Mouse (Mus musculus) left cerebral cortex, adult 9 months (tissue): ENCODE results near the gene Atp5j.

ENCODE experiments used
- DNase-seq, 2 experiments: peaks; one replicate each; pipeline ENCODE4 v3.0.0; 2022; ENCODE audit warnings: low spot score in 2 of 2

Gene Atp5j

DNA sequence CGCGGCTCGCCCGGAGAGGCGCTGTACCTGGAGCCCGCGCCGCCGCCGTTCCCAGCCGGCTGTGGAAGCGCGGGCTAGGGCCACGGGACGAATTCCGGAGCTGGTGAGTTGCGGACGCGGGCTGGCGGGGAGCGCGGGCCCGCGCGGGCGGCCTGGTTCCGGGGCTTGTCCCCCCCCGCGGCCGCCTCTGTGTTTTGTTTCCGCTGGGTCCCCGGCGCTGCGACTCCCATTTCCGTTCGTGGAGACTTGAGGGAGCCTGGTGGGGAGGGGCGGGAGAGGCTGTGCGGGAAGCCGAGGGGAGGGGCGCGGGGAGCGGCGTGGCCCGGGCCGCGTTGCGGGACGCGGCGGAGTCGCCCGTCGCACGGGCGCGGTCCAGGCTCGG lies at the start of gene Atp5j:
Gene Atp5j (minus strand): TSS at position 185 of the 382 bp plus-strand sequence.
- peak; percentile 35 to 85 for DNase-seq

DNA sequence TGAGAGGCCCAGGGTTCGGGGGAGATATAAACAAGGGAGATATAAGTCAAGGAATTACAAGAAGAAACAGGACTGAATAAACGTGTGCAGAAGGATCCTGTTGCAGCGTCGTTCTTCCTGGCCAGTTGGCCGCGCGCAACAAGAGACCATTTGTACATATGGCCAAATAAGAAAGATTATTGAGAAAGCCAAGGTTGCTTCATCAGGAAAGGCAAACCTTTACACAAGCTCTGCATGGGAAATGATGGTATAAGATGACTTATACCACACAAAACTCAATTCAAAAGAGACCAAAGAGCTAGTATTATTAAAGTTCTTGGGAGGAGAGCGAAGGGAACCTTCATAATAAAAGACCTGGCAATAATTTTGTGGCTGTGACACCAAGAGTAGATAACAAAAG lies 49.1 kb upstream of the Atp5j start:
- no peak for DNase-seq

DNA sequence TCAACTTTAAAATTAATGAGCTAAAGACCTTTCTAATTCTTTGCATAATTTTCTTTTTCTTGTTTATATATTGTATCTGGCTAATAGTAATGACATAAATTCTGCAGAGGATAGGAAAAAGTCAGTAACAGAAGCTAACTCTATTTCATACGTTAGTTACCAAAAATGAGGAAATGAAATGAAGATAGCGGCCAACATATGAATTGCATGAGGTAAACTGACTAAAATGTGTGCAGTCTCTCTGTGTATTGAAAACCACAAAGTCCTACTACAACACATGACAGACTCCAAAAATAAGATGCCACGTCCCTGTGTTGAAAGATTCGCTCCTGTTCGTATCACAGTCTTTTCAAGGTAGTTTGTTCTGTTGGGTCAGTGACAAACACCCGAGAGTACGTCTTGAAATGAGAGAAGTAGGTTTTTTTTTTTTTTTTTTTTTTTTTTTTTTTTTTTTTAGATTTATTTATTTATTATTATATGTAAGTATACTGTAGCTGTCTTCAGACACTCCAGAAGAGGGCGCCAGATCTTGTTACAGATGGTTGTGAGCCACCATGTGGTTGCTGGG lies 46.4 kb upstream of the Atp5j start:
- no peak for DNase-seq

DNA sequence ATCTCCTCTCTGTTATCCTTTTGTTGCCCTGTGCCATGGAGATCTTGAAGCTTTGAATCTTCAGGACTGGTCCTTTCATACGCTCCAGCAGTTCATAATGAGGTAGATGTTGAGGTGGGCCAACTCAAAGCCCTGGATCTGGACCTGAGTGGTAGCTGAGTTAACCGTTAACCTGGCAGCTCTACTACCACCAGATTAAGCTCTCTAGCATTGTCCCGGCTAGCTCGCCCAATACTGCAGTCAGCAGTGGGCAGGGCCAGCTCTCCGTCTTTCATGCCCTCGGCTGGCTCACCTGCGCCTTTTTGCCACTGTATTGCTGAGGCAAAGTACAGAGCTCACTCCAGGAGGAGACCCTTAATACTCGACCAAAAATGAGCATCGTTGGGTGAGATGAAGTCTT lies 45.7 kb upstream of the Atp5j start:
- DNase-seq = no peak

DNA sequence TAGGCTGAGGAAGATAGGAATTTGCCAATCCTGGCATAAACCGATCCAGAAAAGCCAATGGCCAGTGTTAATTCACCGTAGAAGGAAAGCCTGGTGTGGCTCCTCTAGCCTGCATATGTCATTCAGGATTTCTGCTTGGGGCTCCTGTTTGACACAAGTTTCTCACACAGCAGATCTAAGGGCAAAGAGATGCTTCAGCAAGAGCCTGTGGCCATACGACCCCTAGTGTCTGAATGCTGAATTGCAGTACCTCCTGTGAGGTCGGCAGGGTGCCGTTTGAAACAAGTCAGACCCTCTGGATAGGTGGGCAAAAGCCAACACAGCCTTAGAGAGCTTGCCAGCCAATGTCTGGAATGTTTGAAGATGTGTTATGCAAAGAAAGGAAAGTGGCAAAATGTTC lies 43.7 kb upstream of the Atp5j start:
- DNase-seq = peak; percentile 19 to 70

DNA sequence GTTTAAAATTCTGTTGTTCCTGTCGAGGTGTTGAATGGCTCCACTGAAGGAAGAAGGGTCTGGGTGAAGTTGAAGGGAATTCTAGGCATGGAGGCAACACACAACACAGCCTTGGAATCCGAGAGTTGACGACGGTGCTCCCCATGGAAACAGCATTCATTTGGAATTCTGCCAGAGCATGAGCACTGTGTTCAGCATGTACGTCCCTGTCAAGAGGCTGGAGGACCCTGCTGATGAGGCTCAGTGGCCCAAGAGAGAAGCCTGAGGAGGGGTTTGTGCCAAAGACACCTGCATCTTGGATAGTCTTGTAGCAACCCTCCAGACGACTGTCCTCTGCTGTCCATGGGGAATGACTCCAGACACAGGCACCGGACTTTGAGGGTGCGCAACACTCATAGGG lies 40.7 kb upstream of the Atp5j start:
- no peak for DNase-seq

DNA sequence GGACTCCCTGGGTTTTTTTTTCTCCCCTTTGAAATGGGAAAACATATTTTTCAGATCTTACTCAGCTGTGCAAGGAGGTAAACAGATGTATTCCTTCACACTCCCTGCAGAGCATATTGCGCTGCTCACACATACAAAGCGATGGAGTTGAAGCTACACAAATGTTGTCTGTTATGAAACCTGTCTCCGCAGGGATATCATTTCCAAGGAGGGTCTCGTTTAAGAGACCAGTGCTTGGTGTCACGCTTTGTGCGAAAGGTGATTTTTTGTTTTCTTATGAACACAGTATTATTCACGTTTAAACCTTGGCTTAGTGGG lies 40.3 kb upstream of the Atp5j start:
- DNase-seq = peak; percentile 36 to 62

DNA sequence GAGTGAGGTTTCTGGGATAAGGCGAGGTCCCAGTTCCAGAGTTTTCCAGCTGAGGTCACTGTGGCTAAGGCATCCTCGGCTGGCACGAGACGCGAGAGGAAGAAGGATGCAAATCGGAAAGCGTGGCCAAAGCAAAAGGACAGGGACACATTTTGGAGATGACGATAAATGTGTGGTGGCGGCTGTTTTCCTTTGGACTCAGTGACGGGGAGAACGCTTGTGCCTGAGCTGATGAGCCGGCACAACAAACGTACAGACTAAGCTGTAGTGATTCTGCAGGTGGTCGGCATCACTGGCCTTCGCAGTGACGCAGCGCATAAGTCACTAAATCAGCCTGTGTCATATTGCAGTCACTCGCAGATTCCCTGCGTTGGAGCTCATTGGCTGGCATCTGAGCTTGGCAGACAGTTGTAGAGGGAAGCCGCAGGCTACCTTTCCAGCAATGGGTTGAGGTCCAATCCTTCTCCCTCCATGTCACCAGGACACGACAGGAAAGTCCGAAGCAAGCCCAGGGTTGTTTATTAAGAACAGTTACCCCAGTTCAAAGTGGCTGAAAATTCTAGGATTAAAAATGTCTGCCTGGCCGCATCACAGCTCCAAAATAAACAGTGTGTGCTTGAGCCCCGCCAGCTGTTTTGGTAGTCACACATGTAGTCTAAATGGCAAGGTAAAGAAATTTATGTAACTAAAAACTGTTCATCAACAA lies 39.7 kb upstream of the Atp5j start:
- peak in 1 of 2 experiments; percentile 55 for DNase-seq

DNA sequence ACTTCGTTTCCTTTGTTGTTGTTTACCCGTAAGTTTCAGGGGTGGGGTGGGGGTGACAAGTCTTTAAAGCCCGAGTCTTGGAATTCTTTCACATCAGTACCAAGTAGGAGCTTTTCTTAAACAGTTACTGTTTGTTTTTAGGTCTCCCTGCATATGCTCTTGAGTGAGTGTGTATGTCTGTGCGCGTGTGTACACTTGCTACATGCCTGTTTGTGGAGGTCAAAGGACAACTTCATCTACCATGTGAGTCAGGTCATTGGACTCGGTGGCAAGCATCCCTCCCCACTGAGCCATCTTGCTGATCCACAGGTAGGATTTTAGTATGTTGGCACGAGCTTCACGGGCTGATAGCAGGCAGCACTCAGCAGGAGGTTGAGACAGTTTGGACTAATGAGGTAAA lies 38.4 kb upstream of the Atp5j start:
- no peak for DNase-seq

DNA sequence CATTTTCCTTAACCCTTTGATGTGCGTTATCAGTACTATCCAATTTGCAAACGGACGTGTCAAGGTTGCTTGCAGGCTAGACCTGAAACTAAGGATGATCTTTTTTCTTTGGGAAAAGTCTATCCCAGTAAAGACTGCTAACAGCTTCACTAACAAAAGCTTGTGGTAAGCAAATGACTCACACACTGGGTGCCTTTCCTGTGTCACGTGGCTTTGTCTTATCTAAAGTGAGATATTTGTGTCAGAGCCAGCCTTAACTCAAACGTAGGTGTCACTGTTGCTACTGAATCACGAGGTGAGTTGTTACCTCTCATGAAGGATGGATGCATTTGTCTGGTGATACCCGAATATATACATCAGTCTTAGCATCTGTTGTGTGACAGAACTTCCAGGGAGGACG lies 29.2 kb upstream of the Atp5j start:
- no peak for DNase-seq

DNA sequence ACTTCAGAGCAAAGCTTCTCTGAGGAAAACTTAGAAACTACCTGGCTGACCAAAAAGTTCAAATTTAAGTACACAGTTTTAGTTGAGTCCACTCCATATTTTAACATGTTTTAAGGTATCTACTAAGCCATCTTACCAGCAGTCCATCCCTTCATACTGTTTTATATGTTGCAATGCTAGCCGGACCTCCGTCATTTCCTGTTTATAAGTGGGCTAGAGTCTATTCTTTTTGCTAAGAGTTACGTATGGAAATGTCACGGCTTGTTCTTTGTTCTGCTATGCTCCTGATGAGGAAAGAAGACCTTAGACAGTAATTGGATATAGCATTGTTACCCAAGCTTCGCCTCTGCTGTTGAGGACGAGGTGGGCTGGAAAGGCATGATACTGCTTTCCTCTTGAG lies 18.1 kb upstream of the Atp5j start:
- DNase-seq = no peak

DNA sequence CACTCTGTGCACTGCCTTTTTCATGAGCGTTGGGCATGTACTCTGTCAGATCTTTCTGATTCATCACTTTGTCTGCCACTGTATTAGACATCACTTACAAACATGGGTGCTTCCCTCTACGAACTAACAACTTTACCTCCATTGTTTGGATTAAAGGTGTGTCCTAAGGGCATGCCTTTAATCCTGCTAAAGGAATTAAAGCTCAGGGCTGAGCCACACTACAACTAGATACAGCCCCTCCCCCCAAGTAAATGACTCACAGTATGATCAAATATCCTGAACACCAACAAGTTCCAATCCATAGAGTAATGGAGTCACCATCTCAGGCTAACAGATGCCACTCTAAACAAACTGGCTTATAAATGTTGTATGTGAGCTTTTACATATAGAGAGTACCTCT lies 3.2 kb upstream of the Atp5j start:
- no peak for DNase-seq

DNA sequence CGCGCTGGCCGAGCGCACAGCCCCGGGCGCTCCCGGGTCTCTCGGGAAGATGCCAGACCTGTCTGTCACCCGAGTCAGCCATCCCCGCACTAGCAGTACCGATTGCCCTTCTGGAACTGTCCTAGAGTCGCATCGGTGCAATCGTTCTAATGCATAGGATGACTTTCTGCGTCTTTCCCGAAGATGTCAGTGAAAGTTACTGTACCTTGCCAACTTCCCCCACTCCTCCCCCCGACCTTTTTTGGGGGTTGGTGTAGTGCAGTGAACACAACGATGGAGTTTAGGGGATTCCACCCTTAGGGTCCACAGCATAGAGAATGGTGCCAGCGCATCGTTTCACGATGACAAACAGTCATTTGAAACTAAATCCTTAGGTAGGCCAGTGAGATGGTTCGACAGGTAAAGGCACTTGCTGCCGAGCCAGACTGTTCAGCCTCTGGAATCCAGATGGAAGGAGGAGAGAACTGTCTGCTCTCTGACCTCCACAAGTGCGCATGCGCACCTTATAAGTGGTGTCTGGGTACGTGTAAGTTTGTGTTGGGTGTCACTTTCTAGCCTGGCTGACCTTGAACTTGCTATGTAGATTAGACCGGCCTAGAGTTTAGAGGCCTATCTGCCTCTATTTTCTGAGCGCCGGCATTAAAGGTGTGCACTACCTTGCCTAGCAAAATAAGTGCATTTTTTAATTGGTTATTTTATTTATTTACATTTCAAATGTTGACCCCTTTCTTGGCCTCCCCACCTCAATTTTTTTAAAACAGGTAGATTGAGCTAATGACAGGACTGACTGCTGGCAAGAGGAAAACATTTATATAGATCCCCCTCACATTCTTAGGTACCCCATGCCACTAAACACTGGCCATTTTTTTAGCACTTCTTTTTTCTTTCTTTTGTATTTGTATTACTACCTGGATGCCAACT lies 658 bp upstream of the Atp5j start:
- DNase-seq = peak in 1 of 2 experiments; percentile 30

DNA sequence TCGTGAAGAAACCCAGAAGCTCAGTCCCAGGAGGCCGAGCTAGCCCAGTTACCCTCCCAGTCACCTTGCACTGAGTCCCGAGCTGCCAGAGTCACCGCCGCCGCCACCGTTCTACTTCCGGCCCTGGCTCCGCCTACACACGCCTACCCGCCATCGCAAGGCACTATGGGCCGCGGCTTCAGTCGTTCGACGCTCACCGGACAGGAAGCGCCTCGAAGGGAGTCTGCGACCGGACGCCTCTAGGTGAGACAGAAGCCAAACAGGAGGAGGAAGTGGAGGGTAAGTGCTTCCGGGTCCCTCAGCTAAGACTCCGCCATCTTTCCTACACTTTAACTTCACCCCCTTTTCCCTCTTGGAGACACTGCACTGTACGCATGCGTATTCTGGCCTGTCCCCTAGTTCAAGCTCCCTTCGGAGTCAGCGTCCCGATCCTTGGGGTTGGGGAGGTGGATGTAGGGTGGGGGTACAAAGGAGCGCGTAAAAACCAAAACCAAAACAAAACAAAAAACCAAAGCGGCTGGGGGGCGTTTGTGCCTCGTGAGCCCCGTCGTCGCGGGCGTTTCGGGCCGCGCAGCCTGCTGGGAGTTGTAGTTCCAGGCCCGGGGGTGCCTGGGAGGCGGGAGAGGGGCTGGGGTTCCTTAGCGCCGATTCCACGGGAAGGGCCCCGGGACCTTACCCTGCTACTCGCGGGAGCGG lies 532 bp downstream of the Atp5j start, which contains the start of gene Gabpa:
Gene Gabpa (plus strand): TSS at position 181 of the 696 bp plus-strand sequence.
- DNase-seq = peak; percentile 91 to 94

DNA sequence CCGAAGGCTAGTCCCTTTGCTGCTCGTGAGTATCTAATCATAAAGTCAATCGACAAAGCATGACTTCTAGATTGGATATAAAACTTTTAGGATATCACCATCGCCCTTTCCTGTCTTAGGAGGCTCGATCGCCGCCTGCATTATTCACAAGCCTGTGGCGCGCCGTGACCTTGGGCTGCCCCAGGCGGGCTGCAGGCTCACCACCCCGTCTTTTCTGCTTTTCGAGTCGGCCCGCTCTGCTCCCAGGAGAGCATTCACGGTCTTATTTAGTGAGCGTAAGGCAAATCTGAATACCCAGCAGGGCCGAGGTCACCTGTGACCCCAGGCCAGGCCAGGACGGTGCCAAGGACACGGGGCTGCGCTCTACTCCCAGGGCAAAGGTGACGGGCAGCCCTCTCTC lies 1.1 kb downstream of the Atp5j start:
- no peak for DNase-seq

DNA sequence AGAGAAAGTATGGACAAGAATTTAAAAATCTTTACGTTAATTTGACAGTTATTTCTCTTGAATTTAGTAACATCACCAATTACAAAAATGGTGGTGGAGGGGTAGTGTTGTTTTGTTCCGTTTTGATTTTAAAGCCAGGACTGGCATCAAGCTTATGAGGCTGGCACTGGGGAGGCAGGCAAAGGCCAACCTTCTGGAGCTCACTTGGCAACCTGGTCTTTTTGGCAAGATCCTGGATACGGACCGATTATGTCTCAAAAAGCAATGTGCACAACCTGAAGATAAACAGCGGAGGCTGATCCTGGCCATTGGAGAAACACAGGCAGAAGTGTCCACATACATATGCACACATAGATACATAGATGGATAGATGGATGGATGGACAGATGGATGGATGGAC lies 2.7 kb downstream of the Atp5j start:
- DNase-seq = no peak

DNA sequence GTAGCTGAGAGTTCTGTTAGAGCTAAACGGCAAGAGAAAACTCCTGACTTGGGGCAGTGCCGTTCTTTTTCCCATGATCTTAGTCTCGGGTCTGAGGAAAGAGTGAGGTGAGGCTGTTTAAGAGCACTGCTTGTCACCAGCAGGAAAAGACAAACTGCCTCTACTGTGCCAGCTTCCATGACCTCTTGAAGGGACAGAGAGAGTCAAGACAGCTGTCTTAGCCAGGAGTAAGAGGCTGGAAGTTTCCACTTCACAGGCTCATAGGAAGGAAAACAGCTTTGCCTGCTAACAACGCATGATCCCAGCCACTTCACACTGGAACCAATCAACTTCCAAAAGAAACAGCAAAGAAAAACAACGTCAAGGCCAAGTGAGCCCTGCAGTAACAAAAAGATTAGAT lies 3.7 kb downstream of the Atp5j start:
- no peak for DNase-seq

DNA sequence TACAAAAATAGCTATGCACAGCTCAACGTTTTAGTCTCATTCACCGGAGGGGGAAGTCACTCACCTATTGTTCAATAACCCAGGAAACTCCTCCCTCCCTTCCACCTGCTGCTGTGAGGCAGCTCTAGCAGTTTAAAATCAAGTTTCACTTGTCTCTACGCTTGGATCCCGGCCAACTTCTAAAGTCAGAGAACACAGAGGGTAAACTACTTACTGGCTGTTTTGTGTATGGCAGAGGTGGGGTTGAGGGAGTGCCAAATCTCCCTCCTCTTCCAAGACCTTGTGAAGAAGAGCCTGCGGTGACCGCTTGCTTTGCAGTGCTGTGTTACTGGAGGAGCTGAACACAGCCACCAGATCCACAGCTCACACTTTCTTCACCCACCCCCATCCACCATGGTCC lies 10.4 kb downstream of the Atp5j start:
- DNase-seq = no peak

DNA sequence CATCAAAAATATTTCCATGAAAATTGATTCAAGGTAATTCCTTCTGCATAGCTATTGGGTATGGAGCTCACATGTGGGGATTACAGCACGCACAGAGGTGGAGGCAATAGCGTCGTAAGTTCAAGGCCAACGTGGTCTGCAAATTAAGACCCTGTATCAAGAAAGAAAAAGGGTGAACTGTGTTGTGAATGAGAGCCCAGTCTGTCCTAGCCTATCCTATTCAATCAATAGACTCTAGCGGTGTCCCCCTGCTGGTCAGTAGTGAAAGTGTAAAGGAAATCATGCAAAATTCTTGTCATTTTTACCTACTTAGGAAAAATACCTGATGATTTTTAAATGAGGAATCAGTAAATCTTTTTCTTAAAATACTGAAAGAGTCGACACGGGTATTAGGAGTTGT lies 18.0 kb downstream of the Atp5j start:
- DNase-seq = peak in 1 of 2 experiments; percentile 36

DNA sequence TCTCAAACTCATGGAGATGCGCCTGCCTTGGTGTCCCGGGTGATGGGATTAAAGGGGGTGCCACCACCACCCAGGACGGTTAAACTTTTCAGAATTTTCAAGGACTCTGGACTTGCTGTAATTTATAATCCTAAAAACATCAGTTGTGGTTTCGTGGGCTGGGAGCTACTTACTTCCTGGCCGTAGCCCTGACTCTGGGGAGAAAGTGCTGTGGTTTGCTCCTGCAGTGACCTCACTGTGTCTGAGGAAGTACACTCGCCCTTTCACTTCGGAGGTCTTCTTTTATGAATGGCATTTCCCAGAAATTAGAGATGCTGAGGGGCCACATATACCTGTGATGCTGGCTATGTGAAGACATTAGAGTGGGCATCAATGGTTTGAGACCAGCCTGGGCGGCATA lies 20.9 kb downstream of the Atp5j start:
- no peak for DNase-seq

DNA sequence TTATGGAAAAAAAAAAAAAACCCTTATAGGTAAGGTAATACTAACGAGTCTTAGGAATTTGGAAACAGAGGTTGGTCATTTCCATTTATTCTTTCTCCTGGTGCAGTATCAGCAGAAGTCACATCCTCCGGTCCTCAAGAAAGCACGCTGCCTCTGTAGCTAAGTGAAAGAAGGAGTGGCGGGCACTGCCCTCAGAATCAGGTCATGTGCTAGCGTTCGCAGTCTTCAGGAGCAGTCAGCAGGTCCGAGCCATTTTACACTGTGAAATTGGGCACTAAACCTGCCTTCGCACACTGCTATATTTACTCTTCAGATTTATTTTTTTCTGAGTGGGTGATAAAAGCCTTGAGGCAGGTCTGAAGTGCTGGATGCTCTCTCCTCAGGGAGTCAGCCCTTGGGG lies 21.6 kb downstream of the Atp5j start:
- DNase-seq = no peak

DNA sequence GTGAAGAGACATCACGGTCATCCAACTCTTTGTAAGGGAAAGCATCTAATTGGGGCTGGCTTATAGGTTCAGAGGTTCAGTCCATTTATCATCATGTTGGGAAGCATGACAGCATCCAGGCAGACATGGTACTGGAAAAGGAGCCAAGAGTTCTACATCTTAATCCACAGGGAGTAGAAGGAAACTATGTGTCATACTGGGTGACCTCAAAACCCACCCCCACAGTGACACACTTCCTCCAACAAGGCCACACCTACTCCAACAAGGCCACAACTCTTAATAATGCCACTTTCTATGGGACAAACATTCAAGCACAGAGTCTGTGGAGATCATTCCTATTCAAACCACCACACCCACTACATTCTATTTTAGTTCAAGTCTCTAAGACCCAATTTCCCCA lies 25.2 kb downstream of the Atp5j start:
- no peak for DNase-seq
